Mouse (Mus musculus): ENCODE results near the gene Gm597.

The Gm597 gene

DNA sequence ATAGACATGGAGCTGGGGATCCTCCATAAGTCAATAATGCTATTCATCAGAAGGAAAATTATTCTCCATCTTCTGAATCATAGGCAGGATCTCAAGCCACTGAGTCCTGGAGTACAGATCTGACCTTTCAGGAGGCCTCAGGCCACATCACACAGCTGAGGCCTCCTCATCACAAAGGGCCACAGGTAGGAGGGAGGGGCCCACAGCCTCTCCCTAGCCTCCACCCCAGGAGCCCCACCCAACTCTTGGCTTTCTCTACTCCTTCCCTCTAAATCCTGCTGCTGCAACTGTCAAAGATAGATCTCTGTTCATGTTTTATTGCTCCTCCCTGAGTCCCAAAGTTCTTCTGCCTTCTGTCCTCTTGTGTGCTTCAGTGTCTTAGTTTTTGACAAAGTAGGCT lies at the start of gene Gm597:
Gm597 (minus strand) TSS at position 101 of the 400 bp plus-strand sequence.
- no peak for DNase-seq

DNA sequence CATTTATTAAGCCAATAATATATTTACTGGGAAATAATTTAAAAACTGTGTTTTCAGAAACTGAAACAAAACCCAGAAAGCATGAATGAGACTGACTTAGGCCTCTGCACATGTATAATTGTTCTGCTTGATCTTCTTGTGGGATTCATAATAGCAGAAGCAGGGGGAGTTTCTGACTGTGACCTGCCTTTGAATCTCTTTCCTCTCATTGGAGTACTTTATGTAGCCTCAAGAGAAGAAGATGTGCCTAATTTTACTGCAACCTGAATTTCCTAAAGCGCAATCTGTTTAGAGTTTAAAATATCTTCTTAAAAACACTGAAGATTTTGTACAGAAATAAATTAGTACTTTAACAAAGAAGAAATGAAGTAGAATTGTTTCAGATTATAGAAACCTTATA lies 27.6 kb upstream of the Gm597 start:
- no peak for DNase-seq

DNA sequence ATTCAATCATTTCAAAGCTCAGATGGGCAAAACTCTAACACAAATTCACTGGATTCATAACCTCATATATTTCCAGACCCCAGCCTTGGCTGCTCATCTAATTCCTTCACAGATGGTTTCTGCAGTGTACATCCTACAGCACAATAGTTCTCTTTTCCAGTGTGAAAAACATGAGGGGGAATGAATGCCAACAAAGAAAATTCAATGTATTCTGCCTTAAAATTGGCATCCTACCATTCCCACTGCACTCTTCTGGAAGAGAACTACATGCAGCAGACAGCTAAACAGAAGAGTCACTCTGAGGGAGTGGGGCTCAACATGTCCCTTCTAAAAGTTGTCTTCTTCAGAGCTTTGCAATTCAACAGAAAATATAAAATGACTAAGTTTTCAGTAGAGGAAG lies 26.6 kb upstream of the Gm597 start:
- no peak for DNase-seq

DNA sequence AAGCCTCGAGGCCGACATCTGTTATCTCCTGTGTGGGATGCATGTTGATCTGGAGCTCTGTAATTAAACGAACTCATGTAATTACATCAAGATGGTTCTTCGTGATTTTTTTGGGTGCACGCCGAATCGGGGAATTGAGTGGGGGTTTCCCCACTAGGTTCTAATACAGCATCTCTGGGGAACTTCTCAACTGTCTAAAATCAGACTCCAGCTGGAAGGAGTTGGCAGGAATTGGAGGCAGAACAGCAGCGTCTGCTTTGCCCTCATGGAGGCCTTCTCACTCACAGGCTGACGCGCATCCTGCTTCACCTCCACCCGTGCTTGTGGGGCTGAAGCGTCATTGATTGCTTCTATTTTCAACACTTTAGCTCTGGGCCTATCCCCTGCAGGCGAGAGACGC lies 20.8 kb upstream of the Gm597 start:
- no peak for DNase-seq

Measured in right cerebral cortex, postnatal 14 days (tissue).